Mouse (Mus musculus): Measurements from ENCODE around the gene Bgn. TPM values are rescaled to one million over a fixed set of nuclear protein-coding genes. Genes with fewer than 3 reads are reported as not detected.

Bgn gene
- polyA plus RNA-seq (2016; fragmentation: Nextera tagmentation; extraction: Ambion mirVana): 43.9 and 49.2 TPM in 2 replicates

DNA sequence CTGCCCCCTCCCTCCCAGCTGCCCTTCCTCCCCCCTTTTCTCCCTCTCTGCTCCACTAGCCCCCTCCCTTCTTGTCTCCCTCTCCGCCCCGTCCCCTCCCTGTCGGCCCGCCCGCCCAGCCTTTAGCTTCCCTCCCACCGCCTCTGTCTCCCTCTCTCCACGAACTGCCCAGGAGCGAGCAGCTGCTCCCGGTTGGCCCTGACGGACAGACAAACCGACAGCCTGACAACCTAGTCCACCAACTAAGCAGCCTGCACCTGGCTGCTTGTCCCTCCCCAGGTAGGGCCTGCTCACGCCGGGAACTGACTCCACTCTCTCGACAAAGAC lies at the start of gene Bgn:
Bgn (plus strand) TSS at position 119 of the 327 bp plus-strand sequence.
- H3K4me3 ChIP-seq: peak within 1 kb of the TSS; percentile 16
- no peak within 1 kb of the TSS for H3K27ac ChIP-seq
- H3K36me3 ChIP-seq: no peaks in the 10 kb centered on the region
- ATAC-seq (ENCODE audit: low FRiP score): no peak
- H3K9me3 ChIP-seq (replicated peaks): no peaks in the 10 kb centered on the region
- no peaks in the 10 kb centered on the region; the same call in 1 of the 2 replicates for H3K27me3 ChIP-seq
- WGBS: 43% methylated on average over 11 of the region's 14 CpGs
- peak within 1 kb of the TSS; percentile 37 for H3K4me2 ChIP-seq (replicated peaks)
- no peak within 1 kb of the TSS for H3K9ac ChIP-seq
- no peaks in the 10 kb centered on the region for H3K4me1 ChIP-seq

DNA sequence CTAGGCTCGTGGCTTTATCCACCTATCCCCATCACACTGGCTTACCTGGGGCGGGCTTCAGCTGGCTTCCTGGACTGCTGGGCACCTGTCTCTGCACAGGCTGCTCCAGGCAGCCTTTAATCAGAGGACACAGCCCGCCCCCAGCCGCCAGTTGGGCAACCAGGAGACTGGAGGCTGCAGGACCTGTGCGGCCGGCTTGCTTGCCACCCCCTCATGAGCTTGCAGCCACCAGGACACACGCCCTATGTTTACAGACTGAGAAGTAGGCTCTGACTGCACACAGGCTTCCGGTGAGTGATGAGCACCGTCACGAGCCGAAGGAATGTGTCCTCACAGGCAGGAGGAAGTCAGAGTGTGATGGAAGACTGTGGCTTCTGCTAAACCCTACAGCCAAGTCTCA lies 48.1 kb upstream of the Bgn start, which contains the start of gene Trex2:
Trex2 (minus strand) TSS at position 93 of the 400 bp plus-strand sequence.
- WGBS: 78% methylated on average over 11 of the region's 11 CpGs
- no peaks in the 10 kb centered on the region for H3K9me3 ChIP-seq (replicated peaks)
- H3K4me3 ChIP-seq: no peak within 1 kb of the TSS
- no peak within 1 kb of the TSS for H3K9ac ChIP-seq
- no peak within 1 kb of the TSS for H3K27ac ChIP-seq
- H3K4me1 ChIP-seq: no peaks in the 10 kb centered on the region
- no peak within 1 kb of the TSS for H3K4me2 ChIP-seq (replicated peaks)
- no peaks in the 10 kb centered on the region for H3K27me3 ChIP-seq
- H3K36me3 ChIP-seq: 0 out of 2 replicates have a peak, but pooled peaks cover 2% of the 10 kb centered on the region
- no peak for ATAC-seq (ENCODE audit: low FRiP score)

- H3K9ac ChIP-seq: no peak overlapping the region
- no peak for ATAC-seq (ENCODE audit: low FRiP score)
- H3K36me3 ChIP-seq: peaks cover 7% of the 10 kb centered on the region; the same call in 1 of the 2 replicates
- no peaks in the 10 kb centered on the region for H3K27me3 ChIP-seq
- no peaks in the 10 kb centered on the region for H3K9me3 ChIP-seq (replicated peaks)
- WGBS: 77% methylated on average over 2 of the region's 2 CpGs
- H3K27ac ChIP-seq: no peak overlapping the region
- H3K4me1 ChIP-seq: no peaks in the 10 kb centered on the region
- no peak overlapping the region for H3K4me3 ChIP-seq
- no peak overlapping the region for H3K4me2 ChIP-seq (replicated peaks)
These were observed 42.0 kb upstream of the Bgn start for GRCm38 (mm10) chrX:73441428-73441827.

GRCm38 (mm10) chrX:73451949-73452348 lies 31.5 kb upstream of the Bgn start:
- ATAC-seq (ENCODE audit: low FRiP score): no peak
- H3K36me3 ChIP-seq: peaks cover 7% of the 10 kb centered on the region; the same call in 1 of the 2 replicates
- no peaks in the 10 kb centered on the region for H3K9me3 ChIP-seq (replicated peaks)
- H3K4me3 ChIP-seq: no peak overlapping the region
- no peaks in the 10 kb centered on the region for H3K27me3 ChIP-seq
- no peak overlapping the region for H3K4me2 ChIP-seq (replicated peaks)
- H3K4me1 ChIP-seq: no peaks in the 10 kb centered on the region
- no peak overlapping the region for H3K27ac ChIP-seq
- H3K9ac ChIP-seq: no peak overlapping the region
- WGBS: 25% methylated on average over 2 of the region's 2 CpGs

DNA sequence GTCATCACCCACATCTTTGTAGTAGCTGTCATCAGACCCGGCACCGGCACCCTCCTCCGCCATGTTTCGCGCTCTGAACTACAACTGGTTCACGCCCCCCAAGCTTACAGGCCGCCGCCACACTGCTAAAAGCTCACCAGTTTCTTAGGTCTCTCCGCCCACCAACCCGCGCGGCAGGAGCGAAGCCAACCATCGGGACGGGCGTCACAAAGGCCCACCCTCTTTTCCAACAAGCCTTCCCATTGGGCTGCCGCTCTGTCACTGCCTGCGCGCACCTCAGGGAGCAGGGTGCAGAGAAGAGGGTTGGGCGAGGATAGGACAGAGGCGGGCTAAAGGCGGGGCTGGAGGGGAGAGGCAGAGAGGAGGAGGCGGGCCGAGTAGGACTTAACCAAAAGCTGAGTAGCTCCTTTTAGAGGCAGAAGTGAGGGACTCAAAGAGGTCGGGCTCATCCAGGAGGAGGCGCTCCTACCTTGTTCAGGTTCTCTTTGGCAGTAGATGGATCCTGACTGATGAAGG lies 24.5 kb upstream of the Bgn start, which contains the start of gene Haus7:
Haus7 (minus strand) TSS at position 168 of the 516 bp plus-strand sequence.
- H3K9ac ChIP-seq: peak within 1 kb of the TSS; percentile 62
- WGBS: 19% methylated on average over 26 of the region's 26 CpGs
- H3K4me1 ChIP-seq: peaks cover 5% of the 10 kb centered on the region; the same call in 1 of the 2 replicates
- peak within 1 kb of the TSS; percentile 50 for H3K4me3 ChIP-seq
- ATAC-seq (ENCODE audit: low FRiP score): peak; percentile 100
- H3K27ac ChIP-seq: no peak within 1 kb of the TSS
- H3K27me3 ChIP-seq: no peaks in the 10 kb centered on the region
- H3K4me2 ChIP-seq (replicated peaks): peak within 1 kb of the TSS; percentile 58
- no peaks in the 10 kb centered on the region for H3K36me3 ChIP-seq
- no peaks in the 10 kb centered on the region for H3K9me3 ChIP-seq (replicated peaks)

- Histone ChIP-seq H3K9me3 (replicated peaks) (no peaks in the 10 kb centered on the region), H3K4me1 (peaks cover 5% of the 10 kb centered on the region; the same call in 1 of the 2 replicates), H3K27ac (no peak overlapping the region), H3K4me3 (no peak overlapping the region), H3K4me2 (replicated peaks) (no peak overlapping the region), H3K36me3 (no peaks in the 10 kb centered on the region), H3K27me3 (peaks cover 3% of the 10 kb centered on the region; the same call in 1 of the 2 replicates), H3K9ac (no peak overlapping the region)
- WGBS: 79% methylated on average over 4 of the region's 4 CpGs
- ATAC-seq (ENCODE audit: low FRiP score): no peak
These were observed 22.6 kb upstream of the Bgn start for GRCm38 (mm10) chrX:73460792-73461191.

- H3K27ac ChIP-seq: 0 out of 2 replicates have a peak overlapping the region, but pooled peaks have one; percentile 7
- WGBS: 73% methylated on average over 9 of the region's 9 CpGs
These were observed 17.8 kb upstream of the Bgn start for GRCm38 (mm10) chrX:73465483-73466186.

GRCm38 (mm10) chrX:73467446-73468241 lies 15.8 kb upstream of the Bgn start:
- Histone ChIP-seq H3K9ac (no peak overlapping the region), H3K9me3 (replicated peaks) (no peaks in the 10 kb centered on the region), H3K4me1 (no peaks in the 10 kb centered on the region), H3K36me3 (no peaks in the 10 kb centered on the region), H3K4me2 (replicated peaks) (no peak overlapping the region), H3K27ac (peak overlapping the region; percentile 49), H3K4me3 (no peak overlapping the region), H3K27me3 (peaks cover 9% of the 10 kb centered on the region; the same call in 1 of the 2 replicates)
- no peak for ATAC-seq (ENCODE audit: low FRiP score)
- 59% methylated on average over 5 of the region's 5 CpGs for WGBS

More at GRCm38 (mm10) chrX:73465483-73466186, 17.8 kb upstream of the Bgn start:
- Histone ChIP-seq H3K27me3 (peaks cover 3% of the 10 kb centered on the region; the same call in 1 of the 2 replicates), H3K9me3 (replicated peaks) (no peaks in the 10 kb centered on the region), H3K4me2 (replicated peaks) (no peak overlapping the region), H3K36me3 (no peaks in the 10 kb centered on the region), H3K4me1 (no peaks in the 10 kb centered on the region), H3K4me3 (no peak overlapping the region), H3K9ac (no peak overlapping the region)
- no peak for ATAC-seq (ENCODE audit: low FRiP score)

GRCm38 (mm10) chrX:73468330-73468729 lies 15.1 kb upstream of the Bgn start:
- 70% methylated on average over 3 of the region's 3 CpGs for WGBS
- no peak for ATAC-seq (ENCODE audit: low FRiP score)
- no peaks in the 10 kb centered on the region for H3K9me3 ChIP-seq (replicated peaks)
- H3K9ac ChIP-seq: no peak overlapping the region
- no peak overlapping the region for H3K4me3 ChIP-seq
- no peaks in the 10 kb centered on the region for H3K4me1 ChIP-seq
- H3K4me2 ChIP-seq (replicated peaks): no peak overlapping the region
- peaks cover 9% of the 10 kb centered on the region; the same call in 1 of the 2 replicates for H3K27me3 ChIP-seq
- H3K36me3 ChIP-seq: no peaks in the 10 kb centered on the region
- H3K27ac ChIP-seq: peak overlapping the region; percentile 44

- Histone ChIP-seq H3K9ac (no peak overlapping the region), H3K4me1 (no peaks in the 10 kb centered on the region), H3K36me3 (no peaks in the 10 kb centered on the region), H3K27me3 (peaks cover 9% of the 10 kb centered on the region; the same call in 1 of the 2 replicates), H3K9me3 (replicated peaks) (no peaks in the 10 kb centered on the region), H3K4me3 (no peak overlapping the region), H3K27ac (peak overlapping the region; percentile 44; the same call in 1 of the 2 replicates), H3K4me2 (replicated peaks) (no peak overlapping the region)
- WGBS: 80% methylated on average over 1 of the region's 1 CpGs
- no peak for ATAC-seq (ENCODE audit: low FRiP score)
These were observed 14.7 kb upstream of the Bgn start for GRCm38 (mm10) chrX:73468752-73469151.

GRCm38 (mm10) chrX:73471764-73472163 lies 11.6 kb upstream of the Bgn start:
- H3K4me2 ChIP-seq (replicated peaks): no peak overlapping the region
- H3K9ac ChIP-seq: no peak overlapping the region
- no peak for ATAC-seq (ENCODE audit: low FRiP score)
- no peak overlapping the region for H3K4me3 ChIP-seq
- peaks cover 6% of the 10 kb centered on the region; the same call in 1 of the 2 replicates for H3K27me3 ChIP-seq
- 0 out of 2 replicates have a peak, but pooled peaks cover 2% of the 10 kb centered on the region for H3K4me1 ChIP-seq
- WGBS: 92% methylated on average over 3 of the region's 3 CpGs
- H3K27ac ChIP-seq: no peak overlapping the region
- no peaks in the 10 kb centered on the region for H3K9me3 ChIP-seq (replicated peaks)
- no peaks in the 10 kb centered on the region for H3K36me3 ChIP-seq
